Comparison of ENCODE assay signal across 8 mouse cellular contexts in the genomic region with DNA sequence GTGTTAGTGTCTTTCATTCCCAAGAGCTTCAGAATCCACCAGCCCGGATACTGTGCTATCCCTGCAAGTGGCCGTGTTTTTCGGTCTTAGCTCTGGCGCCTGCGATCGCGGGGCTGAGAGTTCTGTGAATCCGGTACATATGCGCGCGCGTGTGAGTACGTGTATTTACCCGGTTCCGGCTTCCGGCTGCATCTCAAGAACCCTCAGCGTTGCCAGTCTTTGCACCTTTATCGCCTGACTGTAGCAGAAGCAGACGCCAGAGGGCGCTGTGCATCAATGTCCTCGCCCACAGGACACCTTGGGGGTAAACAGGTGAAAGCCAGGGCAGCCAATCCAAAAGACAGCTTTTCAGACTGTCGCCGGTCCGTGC. TPM values are rescaled to one million over a fixed set of nuclear protein-coding genes. Genes with fewer than 3 reads are reported as not detected.
DNase-seq lines count a peak whose midpoint lies in the region; ATAC-seq and TF ChIP-seq lines count a peak whose summit lies in the region.

No protein-coding gene starts in this region.

- no peak for TF ChIP-seq POLR2A in CH12.LX (IDR thresholded peaks at IDR 0.05; ENCODE audit: low read depth, low read length)

- no peak overlapping the region for H3K9ac ChIP-seq in CH12.LX (ENCODE audit: insufficient read depth, low read depth)
- 0 out of 2 replicates have a peak overlapping the region, but pooled peaks have one; percentile 32 for H3K9ac ChIP-seq in embryonic facial prominence, embryonic 13.5 days
- H3K9ac ChIP-seq in hindbrain, embryonic 11.5 days (ENCODE audit: low read depth, low read length), result peak overlapping the region; percentile 33; the same call in 1 of the 2 replicates
- no peak overlapping the region for H3K9ac ChIP-seq in lung, embryonic 15.5 days

- in situ Hi-C loops in CH12.LX (cut with MboI; ENCODE audit: low pct_ligation_motif_present, low pct_unique_long_range_greater_than_20kb, low sequenced_read_pairs), result no loop called here

- WGBS in embryonic facial prominence, embryonic 13.5 days, result under 1% methylated on average over 24 of the region's 24 CpGs
- under 1% methylated on average over 24 of the region's 24 CpGs for WGBS in hindbrain, embryonic 11.5 days
- under 1% methylated on average over 24 of the region's 24 CpGs for WGBS in lung, embryonic 15.5 days

- intact Hi-C loops in gastrocnemius, postnatal 14 days (cut with DNase I; ENCODE audit: low total_unique reads), result no loop called here

- no peak overlapping the region for H3K27ac ChIP-seq in CH12.LX (ENCODE audit: insufficient read depth, low read depth)
- no peak overlapping the region for H3K27ac ChIP-seq in embryonic facial prominence, embryonic 13.5 days
- no peak overlapping the region for H3K27ac ChIP-seq in hindbrain, embryonic 11.5 days (ENCODE audit: low read depth, low read length)
- no peak overlapping the region for H3K27ac ChIP-seq in lung, embryonic 15.5 days

- H3K4me1 ChIP-seq in CH12.LX (ENCODE audit: control insufficient read depth in 1 of 2, insufficient read depth in 2 of 2), result no peaks in the 10 kb centered on the region
- H3K4me1 ChIP-seq in embryonic facial prominence, embryonic 13.5 days, result peaks cover 35% of the 10 kb centered on the region
- H3K4me1 ChIP-seq in hindbrain, embryonic 11.5 days (replicated peaks; ENCODE audit: control insufficient read depth, insufficient read depth, low read length), result peaks cover 7% of the 10 kb centered on the region
- H3K4me1 ChIP-seq in lung, embryonic 15.5 days, result no peaks in the 10 kb centered on the region

- H3K9me3 ChIP-seq in CH12.LX (replicated peaks; ENCODE audit: low read length), result peaks cover 17% of the 10 kb centered on the region
- H3K9me3 ChIP-seq in embryonic facial prominence, embryonic 13.5 days, result no peaks in the 10 kb centered on the region
- H3K9me3 ChIP-seq in hindbrain, embryonic 11.5 days (ENCODE audit: control insufficient read depth, low read length), result no peaks in the 10 kb centered on the region
- H3K9me3 ChIP-seq in lung, embryonic 15.5 days, result no peaks in the 10 kb centered on the region

- DNase-seq in CH12.LX (ENCODE audit: extremely low read depth), result peak; percentile 70
- DNase-seq in adrenal gland, postnatal 36 days, result peak; percentile 65 to 70
- peak; percentile 89 for DNase-seq in hindbrain, embryonic 11.5 days (ENCODE audit: low spot score)
- DNase-seq in layer of hippocampus, postnatal 10 days (ENCODE audit: low spot score in 2 of 2), result peak; percentile 70 to 83
- DNase-seq in right cerebral cortex, adult 18-20 months, result peak; percentile 75
- DNase-seq in gastrocnemius, postnatal 14 days, result no peak

- dilution Hi-C loops in CH12.LX (cut with MboI; ENCODE audit: extremely low pct_ligation_motif_present, extremely low pct_unique_long_range_greater_than_20kb, low sequenced_read_pairs), result no loop called here

- H3K4me3 ChIP-seq in CH12.LX (replicated peaks in 1 of 3; ENCODE audit: low read depth in 2 of 3, low read length in 2 of 3, poor library complexity in 1 of 3), result peak overlapping the region in 1 of 3 experiments; percentile 33
- H3K4me3 ChIP-seq in embryonic facial prominence, embryonic 13.5 days, result peak overlapping the region; percentile 42
- H3K4me3 ChIP-seq in hindbrain, embryonic 11.5 days (ENCODE audit: low read depth, low read length), result peak overlapping the region; percentile 39
- H3K4me3 ChIP-seq in lung, embryonic 15.5 days, result peak overlapping the region; percentile 26

- TF ChIP-seq EP300 in CH12.LX (IDR thresholded peaks at IDR 0.05; ENCODE audit: low read length), result no peak

- peak; percentile 78 for TF ChIP-seq RAD21 in CH12.LX (IDR thresholded peaks at IDR 0.05; ENCODE audit: low read depth, low read length)

- 0 out of 2 replicates have a peak, but pooled peaks have one; percentile 11 for ATAC-seq in embryonic facial prominence, embryonic 13.5 days (ENCODE audit: insufficient number of reproducible peaks, insufficient read depth, low FRiP score, low TSS enrichment, low read depth)
- ATAC-seq in hindbrain, embryonic 11.5 days (ENCODE audit: low FRiP score), result peak; percentile 43; the same call in 1 of the 2 replicates
- ATAC-seq in lung, embryonic 15.5 days (ENCODE audit: borderline replicate concordance, extremely low read depth, low FRiP score, low TSS enrichment), result no peak

- H3K79me2 ChIP-seq in CH12.LX (replicated peaks; ENCODE audit: control insufficient read depth, extremely low read depth, insufficient read depth, poor library complexity, severe bottlenecking), result no peaks in the 10 kb centered on the region

- peak overlapping the region; percentile 65; the same call in 1 of the 2 replicates for H3K4me2 ChIP-seq in CH12.LX (ENCODE audit: insufficient read depth, low read depth, poor library complexity, severe bottlenecking)
- H3K4me2 ChIP-seq in embryonic facial prominence, embryonic 13.5 days, result peak overlapping the region; percentile 67
- peak overlapping the region; percentile 85 for H3K4me2 ChIP-seq in hindbrain, embryonic 11.5 days (replicated peaks; ENCODE audit: low read depth, low read length)
- peak overlapping the region; percentile 47 for H3K4me2 ChIP-seq in lung, embryonic 15.5 days

- no peaks in the 10 kb centered on the region for H3K36me3 ChIP-seq in CH12.LX (replicated peaks in 1 of 2; ENCODE audit: control insufficient read depth in 1 of 2, insufficient read depth in 1 of 2, low read length in 1 of 2)
- no peaks in the 10 kb centered on the region for H3K36me3 ChIP-seq in embryonic facial prominence, embryonic 13.5 days
- no peaks in the 10 kb centered on the region for H3K36me3 ChIP-seq in hindbrain, embryonic 11.5 days (ENCODE audit: control insufficient read depth, insufficient read depth, low read length)
- H3K36me3 ChIP-seq in lung, embryonic 15.5 days, result no peaks in the 10 kb centered on the region

- TF ChIP-seq CTCF in CH12.LX (conservative IDR thresholded peaks at IDR 0.05 in 1 of 2, IDR thresholded peaks at IDR 0.05 in 1 of 2; ENCODE audit: low read depth in 2 of 2, low read length in 2 of 2), result peak; percentile 43 to 80

- no peaks in the 10 kb centered on the region for H3K27me3 ChIP-seq in CH12.LX (replicated peaks)
- peaks cover 97% of the 10 kb centered on the region for H3K27me3 ChIP-seq in embryonic facial prominence, embryonic 13.5 days
- H3K27me3 ChIP-seq in hindbrain, embryonic 11.5 days (ENCODE audit: control insufficient read depth, insufficient read depth, low read length), result peaks cover 69% of the 10 kb centered on the region
- H3K27me3 ChIP-seq in lung, embryonic 15.5 days, result peaks cover 90% of the 10 kb centered on the region

TF ChIP-seq in CH12.LX, 34 proteins besides CTCF, POLR2A, EP300 and RAD21:
- TF ChIP-seq BHLHE40 (IDR thresholded peaks at IDR 0.05; ENCODE audit: low read depth, low read length) (no peak), MAX (IDR thresholded peaks at IDR 0.05; ENCODE audit: low read length) (no peak), GABPA (IDR thresholded peaks at IDR 0.05; ENCODE audit: insufficient replicate concordance, low read depth, low read length) (no peak), USF2 (conservative IDR thresholded peaks at IDR 0.05; ENCODE audit: low read depth, low read length) (no peak), JUND (conservative IDR thresholded peaks at IDR 0.05; ENCODE audit: low read depth, low read length) (no peak), TBP (conservative IDR thresholded peaks at IDR 0.05; ENCODE audit: low read depth, low read length) (no peak), ZC3H11A (IDR thresholded peaks at IDR 0.05; ENCODE audit: low read depth, low read length) (peak; percentile 31), NRF1 (IDR thresholded peaks at IDR 0.05; ENCODE audit: low read depth, low read length) (peak; percentile 57), SMC3 (IDR thresholded peaks at IDR 0.05; ENCODE audit: low read depth, low read length) (peak; percentile 85), SIN3A (IDR thresholded peaks at IDR 0.05; ENCODE audit: low read length) (no peak), E2F4 (IDR thresholded peaks at IDR 0.05; ENCODE audit: insufficient replicate concordance, low read depth, low read length) (no peak), ETS1 (conservative IDR thresholded peaks at IDR 0.05; ENCODE audit: low read depth, low read length) (no peak), ELF1 (IDR thresholded peaks at IDR 0.05; ENCODE audit: low read depth, low read length) (peak; percentile 68; the same call in 1 of the 2 replicates), PAX5 (IDR thresholded peaks at IDR 0.05; ENCODE audit: low read length) (no peak), CHD2 (IDR thresholded peaks at IDR 0.05; ENCODE audit: low read length) (no peak), HCFC1 (IDR thresholded peaks at IDR 0.05; ENCODE audit: low read depth, low read length) (peak; percentile 32; the same call in 1 of the 2 replicates), KAT2A (IDR thresholded peaks at IDR 0.05; ENCODE audit: insufficient replicate concordance, low read length) (no peak)

RNA-seq across cellular contexts. Expression of a gene that starts 3.1 kb away (rescaled TPM):
- total RNA-seq in CH12.LX (2012; rRNA removed) (not detected in 2 replicates), CH12.LX (2014; rRNA removed) (not detected in 2 replicates)
- polyA plus RNA-seq in CH12.LX (2012; ENCODE audit: insufficient read length, low read depth), result not detected in 2 replicates
- total RNA-seq in adrenal gland, postnatal 36 days (2021), result 1 to 10 TPM in 1 of 2 experiments, not detected in 1; 1.3 TPM
- 2.9 and 3.2 TPM in 2 replicates for polyA plus RNA-seq in embryonic facial prominence, embryonic 13.5 days (2015; fragmentation: Nextera tagmentation; extraction: Ambion mirVana)
- polyA plus RNA-seq in hindbrain, embryonic 11.5 days (2014; fragmentation: Nextera tagmentation; extraction: Ambion mirVana), result 10.1 and 12.8 TPM in 2 replicates
- 10 to 100 TPM; 53.6 to 55.6 TPM for total RNA-seq in layer of hippocampus, postnatal 10 days (2021)
- 0.11 and 0.17 TPM in 2 replicates for polyA plus RNA-seq in lung, embryonic 15.5 days (2015; fragmentation: Nextera tagmentation; extraction: Ambion mirVana)
- total RNA-seq in gastrocnemius, postnatal 14 days (2021), result not detected

Comparison
In these comparisons a context has a peak if more than half of its experiments do, and no peak if none do; other contexts are left out.
1. H3K9ac ChIP-seq: peak in embryonic facial prominence, embryonic 13.5 days (single experiment) and hindbrain, embryonic 11.5 days (single experiment); none in CH12.LX (single experiment) and lung, embryonic 15.5 days (single experiment).
2. RNA of a gene that starts 3.1 kb away (total RNA-seq): 53.6 to 55.6 TPM in layer of hippocampus, postnatal 10 days; 1.3 TPM in adrenal gland, postnatal 36 days, not detected in gastrocnemius, postnatal 14 days and not detected in CH12.LX; every median in the first group is over 10 times any median in the second.
3. Peak in every context shown above with its lines, with median percentiles within 50 percentile points of each other: H3K4me2 ChIP-seq.